Mouse (Mus musculus): ENCODE measurements around the gene Vdr.

The Vdr gene

GRCm38 (mm10) chr15:97839012-97839411, 71.4 kb downstream of the Vdr start:
- H3K27me3 ChIP-seq (ENCODE audit: insufficient read depth, low read length): peaks cover 21% of the 10 kb centered on the region
- no peak overlapping the region for H3K4me3 ChIP-seq (replicated peaks; ENCODE audit: low read length)
- H3K9me3 ChIP-seq (ENCODE audit: low read length): peaks cover 5% of the 10 kb centered on the region; the same call in 1 of the 2 replicates
- no peak for TF ChIP-seq POU5F1 (IDR thresholded peaks at IDR 0.05; ENCODE audit: borderline replicate concordance, low read length)
- TF ChIP-seq CTCF (conservative IDR thresholded peaks at IDR 0.05; ENCODE audit: low read length): no peak
- no peak for TF ChIP-seq NANOG (IDR thresholded peaks at IDR 0.05; ENCODE audit: borderline replicate concordance, low read length)
- H3K4me1 ChIP-seq (replicated peaks; ENCODE audit: low read depth, low read length): peaks cover 38% of the 10 kb centered on the region
- H3K36me3 ChIP-seq (ENCODE audit: insufficient read depth, low read length): no peaks in the 10 kb centered on the region

- Histone ChIP-seq H3K4me3 (replicated peaks; ENCODE audit: low read length) (no peak overlapping the region), H3K9me3 (ENCODE audit: low read length) (peaks cover 5% of the 10 kb centered on the region; the same call in 1 of the 2 replicates), H3K36me3 (ENCODE audit: insufficient read depth, low read length) (no peaks in the 10 kb centered on the region), H3K4me1 (replicated peaks; ENCODE audit: low read depth, low read length) (peaks cover 38% of the 10 kb centered on the region), H3K27me3 (ENCODE audit: insufficient read depth, low read length) (peaks cover 27% of the 10 kb centered on the region)
- no peak for TF ChIP-seq NANOG (IDR thresholded peaks at IDR 0.05; ENCODE audit: borderline replicate concordance, low read length)
- TF ChIP-seq POU5F1 (IDR thresholded peaks at IDR 0.05; ENCODE audit: borderline replicate concordance, low read length): no peak
- no peak for TF ChIP-seq CTCF (conservative IDR thresholded peaks at IDR 0.05; ENCODE audit: low read length)
Measured at GRCm38 (mm10) chr15:97838395-97838794, 72.0 kb downstream of the Vdr start.

- H3K27me3 ChIP-seq (ENCODE audit: insufficient read depth, low read length): peaks cover 35% of the 10 kb centered on the region
- H3K4me3 ChIP-seq (replicated peaks; ENCODE audit: low read length): no peak overlapping the region
- H3K36me3 ChIP-seq (ENCODE audit: insufficient read depth, low read length): no peaks in the 10 kb centered on the region
- H3K9me3 ChIP-seq (ENCODE audit: low read length): peaks cover 5% of the 10 kb centered on the region; the same call in 1 of the 2 replicates
- TF ChIP-seq CTCF (conservative IDR thresholded peaks at IDR 0.05; ENCODE audit: low read length) (no peak), POU5F1 (IDR thresholded peaks at IDR 0.05; ENCODE audit: borderline replicate concordance, low read length) (no peak), NANOG (IDR thresholded peaks at IDR 0.05; ENCODE audit: borderline replicate concordance, low read length) (no peak)
- H3K4me1 ChIP-seq (replicated peaks; ENCODE audit: low read depth, low read length): peaks cover 45% of the 10 kb centered on the region
Measured at GRCm38 (mm10) chr15:97837491-97838061, 72.9 kb downstream of the Vdr start.

GRCm38 (mm10) chr15:97836894-97837247, 73.6 kb downstream of the Vdr start:
- H3K9me3 ChIP-seq (ENCODE audit: low read length): peaks cover 5% of the 10 kb centered on the region; the same call in 1 of the 2 replicates
- H3K4me1 ChIP-seq (replicated peaks; ENCODE audit: low read depth, low read length): peaks cover 52% of the 10 kb centered on the region
- no peak for TF ChIP-seq POU5F1 (IDR thresholded peaks at IDR 0.05; ENCODE audit: borderline replicate concordance, low read length)
- TF ChIP-seq CTCF (conservative IDR thresholded peaks at IDR 0.05; ENCODE audit: low read length): no peak
- no peak for TF ChIP-seq NANOG (IDR thresholded peaks at IDR 0.05; ENCODE audit: borderline replicate concordance, low read length)
- H3K27me3 ChIP-seq (ENCODE audit: insufficient read depth, low read length): peaks cover 42% of the 10 kb centered on the region
- no peaks in the 10 kb centered on the region for H3K36me3 ChIP-seq (ENCODE audit: insufficient read depth, low read length)
- H3K4me3 ChIP-seq (replicated peaks; ENCODE audit: low read length): no peak overlapping the region

GRCm38 (mm10) chr15:97836153-97836893, 74.1 kb downstream of the Vdr start:
- Histone ChIP-seq H3K36me3 (ENCODE audit: insufficient read depth, low read length) (no peaks in the 10 kb centered on the region), H3K4me1 (replicated peaks; ENCODE audit: low read depth, low read length) (peaks cover 52% of the 10 kb centered on the region), H3K9me3 (ENCODE audit: low read length) (peaks cover 5% of the 10 kb centered on the region; the same call in 1 of the 2 replicates), H3K4me3 (replicated peaks; ENCODE audit: low read length) (no peak overlapping the region), H3K27me3 (ENCODE audit: insufficient read depth, low read length) (peaks cover 41% of the 10 kb centered on the region)
- no peak for TF ChIP-seq CTCF (conservative IDR thresholded peaks at IDR 0.05; ENCODE audit: low read length)
- no peak for TF ChIP-seq POU5F1 (IDR thresholded peaks at IDR 0.05; ENCODE audit: borderline replicate concordance, low read length)
- no peak for TF ChIP-seq NANOG (IDR thresholded peaks at IDR 0.05; ENCODE audit: borderline replicate concordance, low read length)

GRCm38 (mm10) chr15:97832764-97833479, 77.5 kb downstream of the Vdr start:
- no peaks in the 10 kb centered on the region for H3K9me3 ChIP-seq (ENCODE audit: low read length)
- peaks cover 71% of the 10 kb centered on the region for H3K27me3 ChIP-seq (ENCODE audit: insufficient read depth, low read length)
- H3K4me3 ChIP-seq (replicated peaks; ENCODE audit: low read length): no peak overlapping the region
- no peaks in the 10 kb centered on the region for H3K36me3 ChIP-seq (ENCODE audit: insufficient read depth, low read length)
- TF ChIP-seq CTCF (conservative IDR thresholded peaks at IDR 0.05; ENCODE audit: low read length) (no peak), NANOG (IDR thresholded peaks at IDR 0.05; ENCODE audit: borderline replicate concordance, low read length) (no peak), POU5F1 (IDR thresholded peaks at IDR 0.05; ENCODE audit: borderline replicate concordance, low read length) (no peak)
- H3K4me1 ChIP-seq (replicated peaks; ENCODE audit: low read depth, low read length): peaks cover 61% of the 10 kb centered on the region

- peaks cover 54% of the 10 kb centered on the region for H3K4me1 ChIP-seq (replicated peaks; ENCODE audit: low read depth, low read length)
- H3K36me3 ChIP-seq (ENCODE audit: insufficient read depth, low read length): no peaks in the 10 kb centered on the region
- TF ChIP-seq NANOG (IDR thresholded peaks at IDR 0.05; ENCODE audit: borderline replicate concordance, low read length): no peak
- no peak for TF ChIP-seq POU5F1 (IDR thresholded peaks at IDR 0.05; ENCODE audit: borderline replicate concordance, low read length)
- TF ChIP-seq CTCF (conservative IDR thresholded peaks at IDR 0.05; ENCODE audit: low read length): no peak
- H3K4me3 ChIP-seq (replicated peaks; ENCODE audit: low read length): peak overlapping the region; percentile 78
- H3K27me3 ChIP-seq (ENCODE audit: insufficient read depth, low read length): peaks cover 70% of the 10 kb centered on the region
- no peaks in the 10 kb centered on the region for H3K9me3 ChIP-seq (ENCODE audit: low read length)
Measured at GRCm38 (mm10) chr15:97831987-97832640, 78.3 kb downstream of the Vdr start.
